Mouse (Mus musculus) kidney, adult 2 months (tissue): Measurements from ENCODE around the gene Tnfaip2.

Experiments used
- CTCF ChIP-seq: fragments of 200-500 bp; conservative IDR thresholded peaks from 2 replicates; pipeline ENCODE4 v1.5.1; 2011; ENCODE audit warnings: low read depth, mild to moderate bottlenecking, control low read depth, low read length, moderate library complexity, mixed read lengths; ENCODE audit not compliant: insufficient read depth, insufficient read length
- POLR2A ChIP-seq: fragments of 200-500 bp; IDR thresholded peaks from one replicate; pipeline ENCODE4 v1.6.1; 2011; ENCODE audit warnings: low read depth, low read length, control low read depth

DNA sequence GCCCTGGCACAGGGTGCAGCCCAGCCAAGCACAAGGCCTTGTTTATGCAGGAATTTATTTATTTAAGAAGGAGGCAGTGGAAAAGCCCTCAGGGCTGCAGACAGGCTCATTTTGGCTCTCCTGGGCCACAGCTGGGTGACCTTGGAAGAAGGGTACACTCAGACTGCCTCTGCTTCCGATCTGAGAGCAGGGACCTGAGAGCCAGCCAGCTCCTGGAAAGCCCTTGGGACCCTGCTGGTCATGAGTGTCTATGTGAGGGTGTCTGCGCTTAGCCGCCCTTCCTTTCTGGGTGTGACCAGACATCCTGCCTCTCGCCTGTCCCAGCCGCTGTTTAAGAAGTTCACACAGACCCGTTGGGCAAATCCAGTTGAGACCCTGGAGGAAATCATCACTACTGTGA, 8.1 kb downstream of the Tnfaip2 start:
- TF ChIP-seq POLR2A = no peak
- TF ChIP-seq CTCF = no peak
